Mouse (Mus musculus) CH12.LX (cell line): ENCODE measurements around the gene Zbtb4. TPM values are rescaled to one million over a fixed set of nuclear protein-coding genes. Genes with fewer than 3 reads are reported as not detected.

Experiments
- DNase-seq: peaks from one replicate; pipeline ENCODE4 v3.0.0-alpha.2; 2013; ENCODE audit errors: extremely low read depth
- H3K27ac ChIP-seq: 2 replicates; pipeline ENCODE4 v1.5.1; 2012; ENCODE audit warnings: low read depth, mild to moderate bottlenecking, control low read depth, moderate library complexity; ENCODE audit not compliant: insufficient read depth
- H3K27me3 ChIP-seq: replicated peaks from 2 replicates; pipeline ENCODE3; 2012; ENCODE audit warnings: inconsistent platforms
- H3K36me3 ChIP-seq, 2 experiments: replicated peaks in 1 of 2; 2 replicates each; pipeline versions ENCODE3 to v1.6.1; 2012; ENCODE audit warnings: inconsistent platforms in 1 of 2, low read length in 1 of 2, mild to moderate bottlenecking in 1 of 2, mixed read lengths in 1 of 2, moderate library complexity in 1 of 2; ENCODE audit not compliant: control insufficient read depth in 1 of 2, insufficient read depth in 1 of 2
- H3K4me1 ChIP-seq, 2 experiments: 2 replicates each; pipeline ENCODE4 v1.6.1; 2012; ENCODE audit warnings: inconsistent platforms in 1 of 2, moderate library complexity in 1 of 2; ENCODE audit not compliant: insufficient read depth in 2 of 2, control insufficient read depth in 1 of 2
- H3K4me2 ChIP-seq: 2 replicates; pipeline ENCODE4 v1.6.1; 2012; ENCODE audit warnings: low read depth, mild to moderate bottlenecking, control low read depth; ENCODE audit not compliant: poor library complexity, insufficient read depth, severe bottlenecking
- H3K4me3 ChIP-seq, 3 experiments: fragments of 150-350 bp in 1 of 3; sonication (generic) in 1 of 3; replicated peaks in 1 of 3; 2 replicates each; pipeline versions ENCODE3 to v1.5.1; 2011 to 2012; ENCODE audit warnings: low read depth in 2 of 3, low read length in 2 of 3, mild to moderate bottlenecking in 2 of 3, moderate library complexity in 2 of 3, control low read depth in 1 of 3, improper control_type of control experiment in 1 of 3, inconsistent platforms in 1 of 3, mixed read lengths in 1 of 3; ENCODE audit not compliant: poor library complexity in 1 of 3
- H3K79me2 ChIP-seq: replicated peaks from 2 replicates; pipeline ENCODE4 v1.6.1; 2012; ENCODE audit warnings: mild to moderate bottlenecking, moderate library complexity; ENCODE audit not compliant: control insufficient read depth, poor library complexity, insufficient read depth, severe bottlenecking; ENCODE audit errors: extremely low read depth
- H3K9ac ChIP-seq: 2 replicates; pipeline ENCODE4 v1.6.1; 2012; ENCODE audit warnings: low read depth, mild to moderate bottlenecking, control low read depth, moderate library complexity; ENCODE audit not compliant: insufficient read depth
- H3K9me3 ChIP-seq: replicated peaks from 2 replicates; pipeline ENCODE3; 2012; ENCODE audit warnings: low read length, inconsistent platforms, mixed read lengths
- CHD1 ChIP-seq: IDR thresholded peaks from 2 replicates; pipeline ENCODE4 v1.6.1; 2012; ENCODE audit warnings: low read depth, low read length, improper control_type of control experiment, inconsistent platforms
- CHD2 ChIP-seq: IDR thresholded peaks from 2 replicates; pipeline ENCODE4 v1.6.1; 2011; ENCODE audit warnings: low read length, improper control_type of control experiment
- CTCF ChIP-seq, 2 experiments: IDR thresholded peaks in 1 of 2; conservative IDR thresholded peaks in 1 of 2; 2 replicates each; pipeline ENCODE4 v1.5.1; 2011 to 2012; ENCODE audit warnings: low read depth in 2 of 2, low read length in 2 of 2, improper control_type of control experiment in 1 of 2, inconsistent platforms in 1 of 2, mild to moderate bottlenecking in 1 of 2, moderate library complexity in 1 of 2
- ELF1 ChIP-seq: IDR thresholded peaks from 2 replicates; pipeline ENCODE4 v1.6.1; 2014; ENCODE audit warnings: low read depth, mild to moderate bottlenecking, inconsistent platforms, low read length, improper control_type of control experiment
- EP300 ChIP-seq: IDR thresholded peaks from 2 replicates; pipeline ENCODE4 v1.6.1; 2011; ENCODE audit warnings: low read length, improper control_type of control experiment
- ETS1 ChIP-seq: conservative IDR thresholded peaks from 2 replicates; pipeline ENCODE4 v1.6.1; 2012; ENCODE audit warnings: low read depth, mild to moderate bottlenecking, inconsistent platforms, low read length, improper control_type of control experiment, moderate library complexity
- GABPA ChIP-seq: IDR thresholded peaks from 2 replicates; pipeline ENCODE4 v1.6.1; 2012; ENCODE audit warnings: low read depth, low read length, improper control_type of control experiment, inconsistent platforms; ENCODE audit not compliant: insufficient replicate concordance
- HCFC1 ChIP-seq: IDR thresholded peaks from 2 replicates; pipeline ENCODE4 v1.6.1; 2012; ENCODE audit warnings: low read depth, mild to moderate bottlenecking, inconsistent platforms, low read length, improper control_type of control experiment
- IRF4 ChIP-seq: IDR thresholded peaks from 2 replicates; pipeline ENCODE4 v1.6.1; 2014; ENCODE audit warnings: low read depth, mild to moderate bottlenecking, inconsistent platforms, low read length, improper control_type of control experiment
- JUN ChIP-seq: IDR thresholded peaks from 2 replicates; pipeline ENCODE4 v1.6.1; 2011; ENCODE audit warnings: low read depth, mild to moderate bottlenecking, low read length, improper control_type of control experiment, moderate library complexity; ENCODE audit not compliant: insufficient read depth
- JUND ChIP-seq: conservative IDR thresholded peaks from 2 replicates; pipeline ENCODE4 v1.6.1; 2011; ENCODE audit warnings: low read depth, low read length, improper control_type of control experiment
- KAT2A ChIP-seq: IDR thresholded peaks from 2 replicates; pipeline ENCODE4 v1.6.1; 2012; ENCODE audit warnings: low read length, improper control_type of control experiment, inconsistent platforms; ENCODE audit not compliant: insufficient replicate concordance
- MEF2A ChIP-seq: IDR thresholded peaks from 2 replicates; pipeline ENCODE4 v1.6.1; 2014; ENCODE audit warnings: low read depth, mild to moderate bottlenecking, inconsistent platforms, low read length, improper control_type of control experiment, borderline replicate concordance
- MXI1 ChIP-seq: IDR thresholded peaks from 2 replicates; pipeline ENCODE4 v1.6.1; 2011; ENCODE audit warnings: mild to moderate bottlenecking, low read depth, low read length, improper control_type of control experiment
- NELFE ChIP-seq: IDR thresholded peaks from 2 replicates; pipeline ENCODE4 v1.6.1; 2011; ENCODE audit warnings: low read depth, low read length, improper control_type of control experiment
- NRF1 ChIP-seq: IDR thresholded peaks from 2 replicates; pipeline ENCODE4 v1.6.1; 2014; ENCODE audit warnings: low read depth, mild to moderate bottlenecking, inconsistent platforms, low read length, improper control_type of control experiment, moderate library complexity
- PAX5 ChIP-seq: IDR thresholded peaks from 2 replicates; pipeline ENCODE4 v1.6.1; 2012; ENCODE audit warnings: low read length, inconsistent platforms, mixed read lengths
- POLR2A ChIP-seq: IDR thresholded peaks from 2 replicates; pipeline ENCODE4 v1.6.1; 2011; ENCODE audit warnings: low read depth, mild to moderate bottlenecking, improper control_type of control experiment, low read length
- POLR2AphosphoS2 ChIP-seq: IDR thresholded peaks from 2 replicates; pipeline ENCODE4 v1.6.1; 2011; ENCODE audit warnings: low read depth, low read length, improper control_type of control experiment
- RAD21 ChIP-seq: IDR thresholded peaks from 2 replicates; pipeline ENCODE4 v1.6.1; 2011; ENCODE audit warnings: low read depth, mild to moderate bottlenecking, low read length, improper control_type of control experiment, moderate library complexity
- RCOR1 ChIP-seq: conservative IDR thresholded peaks from 2 replicates; pipeline ENCODE4 v1.6.1; 2012; ENCODE audit warnings: low read depth, mild to moderate bottlenecking, inconsistent platforms, low read length, improper control_type of control experiment
- SIN3A ChIP-seq: IDR thresholded peaks from 2 replicates; pipeline ENCODE4 v1.6.1; 2012; ENCODE audit warnings: low read length, improper control_type of control experiment, inconsistent platforms
- SMC3 ChIP-seq: IDR thresholded peaks from 2 replicates; pipeline ENCODE4 v1.6.1; 2011; ENCODE audit warnings: low read depth, low read length, improper control_type of control experiment
- TBP ChIP-seq: conservative IDR thresholded peaks from 2 replicates; pipeline ENCODE4 v1.6.1; 2011; ENCODE audit warnings: low read depth, low read length, improper control_type of control experiment
- UBTF ChIP-seq: IDR thresholded peaks from 2 replicates; pipeline ENCODE4 v1.6.1; 2012; ENCODE audit warnings: low read depth, mild to moderate bottlenecking, inconsistent platforms, low read length, improper control_type of control experiment, moderate library complexity
- USF1 ChIP-seq: IDR thresholded peaks from 2 replicates; pipeline ENCODE4 v1.6.1; 2014; ENCODE audit warnings: low read depth, mild to moderate bottlenecking, inconsistent platforms, low read length, improper control_type of control experiment
- USF2 ChIP-seq: conservative IDR thresholded peaks from 2 replicates; pipeline ENCODE4 v1.6.1; 2011; ENCODE audit warnings: low read depth, low read length, improper control_type of control experiment
- ZKSCAN1 ChIP-seq: IDR thresholded peaks from 2 replicates; pipeline ENCODE4 v1.6.1; 2012; ENCODE audit warnings: low read depth, inconsistent platforms, low read length, improper control_type of control experiment, borderline replicate concordance
- ZMIZ1 ChIP-seq: IDR thresholded peaks from 2 replicates; pipeline ENCODE4 v1.6.1; 2012; ENCODE audit warnings: low read depth, mild to moderate bottlenecking, inconsistent platforms, low read length, improper control_type of control experiment
- ZNF384 ChIP-seq: IDR thresholded peaks from 2 replicates; pipeline ENCODE4 v1.6.1; 2012; ENCODE audit warnings: low read depth, low read length, improper control_type of control experiment, inconsistent platforms
- dilution Hi-C: fragments of 300-500 bp; cut with MboI; formaldehyde crosslinking; loops from 2 replicates; pipeline ENCODE4 v1.14.3; 2020; ENCODE audit warnings: low sequenced_read_pairs; ENCODE audit not compliant: extremely low pct_unique_long_range_greater_than_20kb, extremely low pct_ligation_motif_present
- in situ Hi-C: fragments of 300-500 bp; cut with MboI; formaldehyde crosslinking; loops from 3 replicates; pipeline ENCODE4 v1.14.3; 2019; ENCODE audit warnings: low sequenced_read_pairs, low pct_ligation_motif_present, low pct_unique_long_range_greater_than_20kb, mixed read lengths
- polyA plus RNA-seq: library from polyadenylated mRNA; unstranded; fragments of >175 nt; gene quantifications from 2 replicates; pipeline ENCODE4 v1.2.1, GENCODE M21; 2012; ENCODE audit warnings: low read depth; ENCODE audit not compliant: insufficient read length
- total RNA-seq, 2 experiments: library from RNA; depleted of rRNA; stranded (reverse); fragments of 300-350 nt in 1 of 2; fragments of >200 nt in 1 of 2; gene quantifications; 2 replicates each; pipeline ENCODE4 v1.2.3; 2012 to 2014

Gene Zbtb4
- total and polyA plus RNA-seq, 3 experiments = 0.75 to 3.4 (median 2.3) TPM

DNA sequence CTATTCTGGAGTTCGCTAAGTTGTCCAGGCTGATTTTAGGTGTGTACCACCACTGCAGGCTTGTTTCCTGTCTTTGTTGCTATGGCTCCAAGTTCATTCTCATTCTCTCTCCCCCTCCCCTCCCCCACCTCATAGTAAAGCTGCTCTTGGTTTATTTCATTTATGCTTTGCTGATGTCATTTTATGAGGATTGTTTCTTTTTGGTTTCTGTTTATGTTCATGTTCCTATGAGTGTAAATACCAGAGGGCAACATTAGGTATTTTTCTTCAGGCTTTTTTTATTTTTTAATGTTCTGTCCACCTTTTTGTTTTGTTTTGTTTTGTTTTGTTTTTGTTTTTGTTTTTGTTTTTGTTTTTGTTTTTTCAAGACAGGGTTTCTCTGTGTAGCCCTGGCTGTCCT is 3.8 kb upstream of the Zbtb4 start, which contains the start of gene Slc35g3:
Gene Slc35g3, minus strand, starts transcription at position 101 of the 400 bp plus-strand sequence.
- no peak within 1 kb of the TSS for H3K4me2 ChIP-seq
- peaks cover 10% of the 10 kb centered on the region for H3K79me2 ChIP-seq
- H3K9me3 ChIP-seq = no peaks in the 10 kb centered on the region
- in situ Hi-C loops (no loop called here), dilution Hi-C loops (no loop called here)
- TF ChIP-seq PAX5 (no peak), UBTF (no peak), EP300 (no peak), GABPA (no peak), RCOR1 (no peak), CTCF (conservative IDR thresholded peaks at IDR 0.05 in 1 of 2, IDR thresholded peaks at IDR 0.05 in 1 of 2; ENCODE audit: low read depth in 2 of 2, low read length in 2 of 2) (no peak), ETS1 (no peak), ZMIZ1 (no peak), IRF4 (no peak), TBP (no peak), USF2 (no peak), HCFC1 (no peak), CHD1 (no peak), POLR2AphosphoS2 (no peak), JUND (no peak)
- peaks cover 4% of the 10 kb centered on the region for H3K27me3 ChIP-seq
- no peak within 1 kb of the TSS for H3K4me3 ChIP-seq
- H3K36me3 ChIP-seq = no peaks in the 10 kb centered on the region
- H3K4me1 ChIP-seq = peaks cover 15 to 27% of the 10 kb centered on the region in 2 experiments
- no peak for DNase-seq
- no peak within 1 kb of the TSS for H3K9ac ChIP-seq
- H3K27ac ChIP-seq = no peak within 1 kb of the TSS

DNA sequence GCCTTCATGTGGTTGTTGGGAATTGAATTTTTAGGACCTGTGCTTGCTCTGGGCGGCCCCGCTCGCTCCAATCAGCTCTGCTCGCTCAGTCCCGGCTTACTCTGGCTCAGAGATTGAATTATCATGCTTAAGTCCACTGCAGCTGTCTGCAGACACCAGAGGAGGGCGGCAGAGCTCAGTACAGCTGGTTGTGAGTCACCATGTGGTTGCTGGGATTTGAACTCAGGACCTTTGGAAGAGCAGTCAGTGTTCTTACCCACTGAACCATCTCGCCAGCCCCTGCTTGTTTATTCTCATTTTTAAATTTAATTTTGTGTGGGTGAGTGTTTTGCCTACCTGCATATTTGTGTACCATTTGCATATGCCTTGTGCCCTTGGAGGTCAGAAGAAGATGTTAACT is 2.2 kb upstream of the Zbtb4 start:
- Histone ChIP-seq H3K4me3 (no peak overlapping the region), H3K4me2 (no peak overlapping the region), H3K9me3 (no peaks in the 10 kb centered on the region)
- no peak for DNase-seq
- dilution Hi-C loops = no loop called here
- peak; percentile 54 for TF ChIP-seq SMC3
- TF ChIP-seq ETS1 = no peak
- no peak for TF ChIP-seq ZKSCAN1
- TF ChIP-seq CHD2 = no peak
- TF ChIP-seq CTCF (conservative IDR thresholded peaks at IDR 0.05 in 1 of 2, IDR thresholded peaks at IDR 0.05 in 1 of 2; ENCODE audit: low read depth in 2 of 2, low read length in 2 of 2) = peak in 1 of 2 experiments; percentile 65; a peak in 2 of 4 replicates
- TF ChIP-seq KAT2A = no peak
- TF ChIP-seq JUN = no peak
- TF ChIP-seq ELF1 = no peak
- TF ChIP-seq MXI1 = no peak
- TF ChIP-seq MEF2A = no peak
- TF ChIP-seq UBTF = no peak
- no peak for TF ChIP-seq CHD1
- no peak for TF ChIP-seq NELFE
- no peak for TF ChIP-seq POLR2A
- no peak for TF ChIP-seq ZNF384
- TF ChIP-seq USF1 = no peak
- TF ChIP-seq SIN3A = no peak
- no peak for TF ChIP-seq PAX5
- TF ChIP-seq RAD21 = peak; percentile 54
- TF ChIP-seq GABPA = no peak
- TF ChIP-seq NRF1 = no peak
- TF ChIP-seq JUND = 0 out of 2 replicates have a peak, but pooled peaks have one; percentile 20
- TF ChIP-seq, all 38 proteins: peak for 4
- no peak overlapping the region for H3K27ac ChIP-seq
- in situ Hi-C loops = no loop called here
- H3K9ac ChIP-seq = no peak overlapping the region
- no peaks in the 10 kb centered on the region; the same call in 1 of the 2 replicates for H3K79me2 ChIP-seq
- H3K27me3 ChIP-seq = peaks cover 4% of the 10 kb centered on the region
- H3K4me1 ChIP-seq = peaks cover 23 to 34% of the 10 kb centered on the region in 2 experiments
- H3K36me3 ChIP-seq = no peaks in the 10 kb centered on the region
